Mouse (Mus musculus): ENCODE results near the gene Mmp17. TPM values are rescaled to one million over a fixed set of nuclear protein-coding genes. Genes with fewer than 3 reads are reported as not detected.

The Mmp17 gene
- polyA plus RNA-seq, 1 experiment from 2014 or later = 2.5 TPM

GRCm38 (mm10) chr5:129657016-129657415 is 73.0 kb downstream of the Mmp17 start:
- no peak for ATAC-seq (ENCODE audit: insufficient number of reproducible peaks, insufficient read depth, low FRiP score, low TSS enrichment, low read depth)
- H3K27ac ChIP-seq = no peak overlapping the region
- no peak overlapping the region for H3K9ac ChIP-seq (replicated peaks)
- no peaks in the 10 kb centered on the region for H3K4me1 ChIP-seq (replicated peaks)
- H3K9me3 ChIP-seq = no peaks in the 10 kb centered on the region
- H3K27me3 ChIP-seq = no peaks in the 10 kb centered on the region
- WGBS = 94% methylated on average over 10 of the region's 10 CpGs
- no peak overlapping the region for H3K4me2 ChIP-seq
- peaks cover 54% of the 10 kb centered on the region for H3K36me3 ChIP-seq
- H3K4me3 ChIP-seq (replicated peaks) = no peak overlapping the region

GRCm38 (mm10) chr5:129657931-129658330 is 74.0 kb downstream of the Mmp17 start:
- H3K27me3 ChIP-seq = no peaks in the 10 kb centered on the region
- no peak overlapping the region for H3K27ac ChIP-seq
- H3K36me3 ChIP-seq = peaks cover 54% of the 10 kb centered on the region
- H3K9ac ChIP-seq (replicated peaks) = no peak overlapping the region
- H3K4me3 ChIP-seq (replicated peaks) = no peak overlapping the region
- no peak overlapping the region for H3K4me2 ChIP-seq
- no peaks in the 10 kb centered on the region for H3K9me3 ChIP-seq
- ATAC-seq (ENCODE audit: insufficient number of reproducible peaks, insufficient read depth, low FRiP score, low TSS enrichment, low read depth) = no peak
- WGBS = 95% methylated on average over 15 of the region's 15 CpGs
- H3K4me1 ChIP-seq (replicated peaks) = no peaks in the 10 kb centered on the region

Other genes with a start within 250 kb of the Mmp17 start
- 74.4 and 74.8 TPM in 2 replicates for gene Sfswap, start 82.9 kb upstream of the Mmp17 start, polyA plus RNA-seq (2016; fragmentation: Nextera tagmentation; extraction: Ambion mirVana)
- 6.3 and 6.5 TPM in 2 replicates for gene Zfp11, start 85.9 kb downstream of the Mmp17 start, polyA plus RNA-seq (2016; fragmentation: Nextera tagmentation; extraction: Ambion mirVana)
- gene Sept14, start 124.3 kb downstream of the Mmp17 start, polyA plus RNA-seq (2016; fragmentation: Nextera tagmentation; extraction: Ambion mirVana) = not detected in 2 replicates
- 178 and 186 TPM in 2 replicates for gene Mrps17, start 131.3 kb downstream of the Mmp17 start, polyA plus RNA-seq (2016; fragmentation: Nextera tagmentation; extraction: Ambion mirVana)
- 101 and 106 TPM in 2 replicates for gene Nipsnap2, start 140.9 kb downstream of the Mmp17 start, polyA plus RNA-seq (2016; fragmentation: Nextera tagmentation; extraction: Ambion mirVana)
- 28.5 and 28.6 TPM in 2 replicates for gene Psph, start 203.3 kb downstream of the Mmp17 start, polyA plus RNA-seq (2016; fragmentation: Nextera tagmentation; extraction: Ambion mirVana)